Mouse (Mus musculus) neutrophil, adult 65 days (primary cell): Measurements from ENCODE around the gene Sf3a1. TPM values are rescaled to one million over a fixed set of nuclear protein-coding genes. Genes with fewer than 3 reads are reported as not detected.

Experiments used
- total RNA-seq: library from RNA; stranded (reverse); gene quantifications from 2 replicates; pipeline ENCODE4 v1.2.4, GENCODE M21; 2023

Gene Sf3a1
- 33.9 and 38.0 TPM in 2 replicates for total RNA-seq

GRCm38 (mm10) chr11:4159808-4160708, at the start of gene Sf3a1, which contains the start of gene Ccdc157:
TSS of gene Sf3a1 (plus strand) at chr11:4160350.
TSS of gene Ccdc157 (minus strand) at chr11:4160293.

GRCm38 (mm10) chr11:4122742-4123579, 37.2 kb upstream of the Sf3a1 start, which contains the start of gene Sec14l2:
TSS of gene Sec14l2 (minus strand) at chr11:4123415.

GRCm38 (mm10) chr11:4134986-4135935, 24.9 kb upstream of the Sf3a1 start, which contains the start of gene Rnf215:
TSS of gene Rnf215 (plus strand) at chr11:4135202.

GRCm38 (mm10) chr11:4186486-4187317, 26.6 kb downstream of the Sf3a1 start, which contains the start of gene Tbc1d10a:
TSS of gene Tbc1d10a (plus strand) at chr11:4186789.

GRCm38 (mm10) chr11:4217914-4218629, 57.9 kb downstream of the Sf3a1 start, which contains the start of gene Castor1:
TSS of gene Castor1 (plus strand) at chr11:4218225.

Other genes with a start within 250 kb of the Sf3a1 start
- gene Slc35e4, start 245.7 kb upstream of the Sf3a1 start, total RNA-seq = 9.9 and 12.9 TPM in 2 replicates
- gene Tcn2, start 228.2 kb upstream of the Sf3a1 start, total RNA-seq = 158 and 172 TPM in 2 replicates
- 20.3 and 21.4 TPM in 2 replicates for gene Pes1, start 196.4 kb upstream of the Sf3a1 start, total RNA-seq
- not detected in 2 replicates for gene 4930556J24Rik, start 183.6 kb upstream of the Sf3a1 start, total RNA-seq
- not detected in 2 replicates for gene Gal3st1, start 176.7 kb upstream of the Sf3a1 start, total RNA-seq
- gene Sec14l4, start 128.9 kb upstream of the Sf3a1 start, total RNA-seq = not detected in 2 replicates
- gene Sec14l3, start 95.5 kb upstream of the Sf3a1 start, total RNA-seq = not detected in 2 replicates
- 0.76 TPM in 1 of 2 replicates, not detected in the other for gene Mtfp1, start 64.9 kb upstream of the Sf3a1 start, total RNA-seq
- 0.59 and 1.6 TPM in 2 replicates for gene Sec14l2, start 36.9 kb upstream of the Sf3a1 start, total RNA-seq
- gene Rnf215, start 25.1 kb upstream of the Sf3a1 start, total RNA-seq = 12.2 and 20.4 TPM in 2 replicates
- gene Ccdc157, start 57 bp upstream of the Sf3a1 start, total RNA-seq = 1.4 and 2.5 TPM in 2 replicates
- 18.6 and 27.0 TPM in 2 replicates for gene Tbc1d10a, start 26.4 kb downstream of the Sf3a1 start, total RNA-seq
- 4.9 and 7.3 TPM in 2 replicates for gene Castor1, start 57.9 kb downstream of the Sf3a1 start, total RNA-seq
- gene Osm, start 76.1 kb downstream of the Sf3a1 start, total RNA-seq = 317 and 344 TPM in 2 replicates
- gene Lif, start 97.2 kb downstream of the Sf3a1 start, total RNA-seq = 0.95 and 1.2 TPM in 2 replicates